Mouse (Mus musculus): ENCODE data around the gene Ak4.

- TF ChIP-seq CTCF (conservative IDR thresholded peaks at IDR 0.05; ENCODE audit: insufficient read depth, insufficient read length, low read depth, low read length) (no peak), POLR2A (IDR thresholded peaks at IDR 0.05; ENCODE audit: low read depth, low read length) (no peak)
These were observed 77.6 kb downstream of the Ak4 start, which contains the start of gene Dnajc6 for GRCm38 (mm10) chr4:101496534-101497237.
